Mouse (Mus musculus) thymus, postnatal 4 days (tissue): ENCODE results near the gene Rassf5.

Experiments used
- DNase-seq: peaks from one replicate; pipeline ENCODE4 v3.0.0; 2021

Gene Rassf5

DNA sequence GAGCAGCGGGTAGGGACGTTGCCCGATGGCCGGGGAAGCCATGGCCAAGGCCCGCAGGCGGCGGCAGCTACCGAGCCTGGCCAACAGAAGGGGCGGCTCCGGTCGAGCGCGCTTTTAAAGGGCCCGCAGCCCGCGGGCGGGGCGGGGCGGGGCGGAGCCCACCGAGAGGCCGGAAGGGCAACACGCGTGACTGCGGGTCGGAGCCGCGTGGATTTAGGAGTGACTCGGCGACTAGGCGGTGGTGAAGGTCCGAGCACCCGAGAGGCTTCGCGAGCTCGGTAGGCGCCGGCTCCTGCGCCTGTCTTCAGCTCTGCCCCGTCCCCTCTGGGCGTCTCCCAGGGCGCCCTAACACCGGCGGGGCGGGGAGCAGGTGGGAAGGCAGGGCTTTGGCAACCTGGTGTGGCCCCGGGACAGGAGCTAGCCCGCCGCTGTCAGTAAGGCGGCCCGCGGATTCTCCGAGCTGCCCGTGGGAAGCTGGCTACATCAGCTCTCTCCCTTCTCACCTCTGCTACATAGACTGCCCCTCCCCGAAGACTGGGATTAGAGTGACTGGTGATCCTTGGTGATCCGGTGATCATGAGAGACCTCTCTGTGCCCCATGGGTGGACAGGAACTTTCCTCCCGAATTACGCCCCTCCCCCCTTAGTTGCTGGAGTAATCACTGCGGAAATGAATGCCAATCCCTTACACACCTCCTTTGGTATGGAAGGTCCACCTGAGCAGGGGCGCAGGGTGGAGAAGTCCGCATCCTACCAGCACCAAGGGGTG, at the start of gene Rassf5:
Gene Rassf5, minus strand, starts transcription at position 170 of the 768 bp plus-strand sequence.
- DNase-seq, result peak; percentile 66

- DNase-seq, result no peak
Measured at GRCm38 (mm10) chr1:131293922-131294250, 48.8 kb upstream of the Rassf5 start.

GRCm38 (mm10) chr1:131293221-131293921, 48.3 kb upstream of the Rassf5 start:
- DNase-seq, result no peak

DNA sequence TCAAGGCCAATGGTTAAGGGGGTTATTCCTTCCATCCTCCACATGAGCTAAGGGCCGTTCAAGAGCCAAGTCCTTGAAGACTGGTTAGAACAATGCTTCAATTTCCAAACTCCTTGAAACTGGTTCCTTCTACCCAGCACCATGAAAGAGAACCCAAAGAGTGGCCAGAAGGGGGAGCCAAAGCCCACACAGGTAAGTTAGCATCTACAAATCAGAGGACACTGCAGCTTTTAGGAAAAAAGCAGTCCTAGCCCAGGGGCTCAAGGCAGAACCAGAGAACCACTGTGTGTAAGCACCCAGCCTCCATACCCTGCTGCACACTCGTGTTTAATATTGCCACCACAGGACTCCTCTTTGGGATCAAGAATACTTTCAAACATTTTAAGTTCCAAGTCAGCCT, 45.6 kb upstream of the Rassf5 start:
- peak; percentile 87 for DNase-seq

DNA sequence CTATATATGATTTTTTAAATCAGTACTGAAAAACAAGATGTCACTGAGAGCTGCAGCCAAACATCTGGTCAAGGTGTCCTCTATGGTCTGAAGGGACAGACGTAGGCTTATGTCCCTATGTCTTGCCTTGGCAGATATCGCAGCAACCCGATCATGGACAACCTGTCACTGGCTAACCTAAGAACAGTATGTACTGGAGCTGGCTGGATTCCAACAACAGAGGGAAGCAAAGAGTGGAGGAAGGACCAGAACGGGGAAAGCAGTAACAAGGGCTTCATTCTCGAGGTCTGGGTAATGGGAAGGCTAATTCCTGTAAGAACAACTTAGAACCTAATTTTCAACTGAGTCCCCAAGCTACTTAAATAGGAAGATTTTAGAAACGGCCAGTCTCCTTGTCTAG, 43.9 kb upstream of the Rassf5 start:
- no peak for DNase-seq

DNA sequence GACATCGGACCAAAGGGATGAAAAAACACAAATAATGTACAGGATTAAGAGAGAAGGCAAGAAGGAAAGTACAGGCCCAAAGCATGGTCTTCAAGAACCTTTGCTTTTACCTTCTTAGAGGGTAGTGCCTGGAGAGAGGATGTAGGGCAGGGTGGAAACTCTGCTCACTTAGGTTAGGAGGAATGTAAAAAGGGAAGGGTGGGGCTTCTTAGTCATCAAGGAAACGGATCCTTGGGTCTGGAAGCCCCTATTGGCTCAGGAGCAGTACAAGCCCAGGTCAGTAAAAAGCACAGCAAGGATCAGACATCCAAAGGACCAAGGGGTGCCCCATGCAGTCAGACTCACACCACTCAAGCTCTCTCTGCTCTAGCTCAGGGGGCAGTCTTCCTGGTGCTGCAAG, 42.2 kb upstream of the Rassf5 start:
- no peak for DNase-seq

DNA sequence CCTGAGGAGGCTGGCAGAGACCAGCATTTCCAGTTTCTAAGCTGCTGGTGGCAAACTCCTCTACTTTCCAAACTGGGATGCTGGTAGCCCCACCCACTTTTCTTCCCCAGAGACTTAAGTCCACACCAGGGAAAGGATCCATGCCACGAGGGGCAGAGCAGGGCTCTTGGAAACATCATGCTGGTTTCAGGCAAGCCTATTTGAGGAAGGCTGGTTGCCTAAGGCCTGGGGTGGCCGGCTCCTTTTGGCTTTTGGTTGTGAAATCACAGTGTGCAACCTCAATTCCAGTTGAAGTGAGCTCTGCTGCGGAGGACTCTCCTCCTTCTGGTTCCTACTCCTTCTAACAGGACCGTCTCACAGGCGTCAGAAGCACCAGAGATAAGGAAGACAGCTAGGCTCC, 41.7 kb upstream of the Rassf5 start:
- DNase-seq, result no peak

- no peak for DNase-seq
Measured at GRCm38 (mm10) chr1:131284616-131285015, 39.6 kb upstream of the Rassf5 start.

GRCm38 (mm10) chr1:131284167-131284566, 39.1 kb upstream of the Rassf5 start:
- DNase-seq, result no peak

- no peak for DNase-seq
Measured at GRCm38 (mm10) chr1:131281731-131282130, 36.7 kb upstream of the Rassf5 start.

- peak; percentile 65 for DNase-seq
Measured at GRCm38 (mm10) chr1:131280280-131280679, 35.2 kb upstream of the Rassf5 start.

DNA sequence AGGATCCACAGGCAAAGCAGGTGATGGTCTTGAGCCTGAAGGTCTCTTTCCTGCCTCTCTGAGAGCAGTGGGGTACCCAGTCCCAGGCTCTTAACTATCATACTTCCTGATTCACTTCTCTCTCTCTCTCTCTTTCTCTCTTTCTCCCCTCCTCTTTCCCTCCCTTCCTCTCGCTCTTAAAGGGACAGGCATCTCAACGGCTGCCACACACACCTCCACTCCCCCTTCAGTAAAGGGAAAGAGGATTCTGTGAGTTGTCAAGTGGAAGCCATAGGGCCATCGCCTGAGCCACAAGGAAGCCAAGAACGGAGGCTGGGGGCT, 34.4 kb upstream of the Rassf5 start, which contains the start of gene Ikbke:
Gene Ikbke, minus strand, starts transcription at position 151 of the 321 bp plus-strand sequence.
- no peak for DNase-seq

DNA sequence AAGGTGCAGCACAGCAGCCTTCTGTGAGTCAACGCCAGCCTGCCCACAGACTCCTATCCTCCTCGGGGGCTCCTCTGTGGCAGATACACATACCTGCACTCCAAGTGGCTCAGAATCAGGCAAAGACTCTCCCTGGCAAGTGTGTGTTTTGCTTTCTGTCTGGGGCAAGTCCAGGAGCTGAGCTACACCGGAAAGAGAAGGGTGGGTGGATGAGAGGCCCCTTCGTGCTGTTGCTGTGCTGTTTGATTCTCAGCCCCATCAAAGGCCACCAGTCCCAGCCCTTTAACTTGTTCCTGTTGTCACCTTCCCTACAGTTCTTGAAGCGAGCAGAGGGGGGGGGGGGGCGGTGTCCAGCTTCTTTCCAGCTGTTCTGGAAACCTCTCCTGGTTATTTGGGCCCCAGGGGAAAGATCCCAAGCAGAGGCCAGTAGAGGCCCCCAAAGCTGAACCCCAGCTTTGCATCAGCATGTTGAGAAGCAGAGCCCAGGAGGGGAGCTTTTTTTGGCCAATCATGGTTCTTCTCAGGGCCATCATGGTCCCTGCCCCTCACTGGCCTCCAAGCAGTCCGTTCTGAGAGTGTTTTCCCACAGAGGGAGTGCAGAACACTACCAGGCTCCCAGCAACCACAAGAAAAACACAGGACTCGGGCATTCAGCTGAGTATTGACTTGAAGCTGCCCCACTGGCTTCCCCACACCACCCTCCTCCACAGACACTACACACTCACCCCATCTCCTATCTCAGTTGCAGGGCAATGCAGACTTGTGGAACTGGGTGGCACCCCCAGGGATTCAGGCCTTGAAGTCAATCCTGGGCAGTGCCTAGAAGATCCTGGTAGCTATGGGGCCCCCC, 33.8 kb upstream of the Rassf5 start:
- DNase-seq, result peak; percentile 64

GRCm38 (mm10) chr1:131276831-131277230, 31.8 kb upstream of the Rassf5 start:
- DNase-seq, result no peak

DNA sequence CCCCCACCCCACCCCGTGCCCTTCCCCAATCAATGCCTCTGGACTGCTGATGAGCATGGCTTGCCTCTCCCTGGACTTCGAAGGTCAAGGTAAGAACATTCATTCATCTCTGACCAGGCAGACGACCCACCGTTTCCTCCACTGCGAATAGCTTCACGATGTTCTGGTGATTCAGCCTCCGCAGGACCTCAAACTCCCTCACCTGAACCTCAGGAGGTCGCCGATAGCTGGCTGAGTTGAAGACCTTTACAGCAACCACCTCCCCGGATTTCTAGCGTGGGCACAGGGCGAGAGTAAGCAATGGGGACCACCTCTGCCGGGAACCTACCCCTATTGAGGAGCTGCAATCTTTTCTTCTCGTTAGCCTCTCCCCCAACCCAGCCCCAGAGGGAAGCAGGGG, 30.5 kb upstream of the Rassf5 start:
- DNase-seq, result no peak

- DNase-seq, result peak; percentile 62
Measured at GRCm38 (mm10) chr1:131274725-131275539, 29.9 kb upstream of the Rassf5 start.

DNA sequence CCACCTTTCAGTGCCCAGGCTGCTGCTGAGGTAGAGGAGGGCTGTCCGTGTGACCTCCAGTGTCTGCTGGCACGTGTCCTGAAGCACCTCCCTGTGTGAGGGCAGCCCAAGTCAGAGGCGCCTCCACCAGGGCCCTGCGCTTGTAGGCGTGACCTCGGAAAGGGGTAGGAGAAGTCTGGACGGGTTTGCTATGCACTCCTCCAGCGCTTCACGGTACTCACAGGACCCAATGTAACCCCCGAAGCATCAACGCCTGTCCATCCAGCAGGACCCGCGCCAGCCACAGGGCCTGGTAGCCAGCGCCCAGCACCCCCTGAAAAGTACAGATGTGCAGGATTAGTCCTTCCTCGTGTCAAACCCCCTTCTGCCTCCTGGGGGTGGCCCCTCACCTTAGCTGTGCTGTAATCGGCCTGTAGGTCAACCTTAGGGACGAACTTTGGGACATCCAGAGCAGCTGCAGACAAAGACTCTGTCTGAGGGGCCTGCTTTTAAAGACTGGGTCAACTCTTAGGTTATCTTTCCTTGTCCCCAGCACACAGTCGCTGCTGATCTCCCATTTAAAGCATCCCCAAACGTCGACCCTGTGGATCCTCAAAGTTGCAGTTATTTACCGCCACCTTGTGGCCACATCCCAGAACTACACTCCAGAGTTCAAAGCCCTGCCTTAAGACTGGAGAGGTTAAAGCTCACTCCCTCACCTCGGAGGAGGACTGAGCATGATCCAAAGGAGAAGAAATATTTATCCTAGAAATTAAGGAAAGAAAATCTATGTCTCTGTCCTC, 24.9 kb upstream of the Rassf5 start:
- DNase-seq, result peak; percentile 86

DNA sequence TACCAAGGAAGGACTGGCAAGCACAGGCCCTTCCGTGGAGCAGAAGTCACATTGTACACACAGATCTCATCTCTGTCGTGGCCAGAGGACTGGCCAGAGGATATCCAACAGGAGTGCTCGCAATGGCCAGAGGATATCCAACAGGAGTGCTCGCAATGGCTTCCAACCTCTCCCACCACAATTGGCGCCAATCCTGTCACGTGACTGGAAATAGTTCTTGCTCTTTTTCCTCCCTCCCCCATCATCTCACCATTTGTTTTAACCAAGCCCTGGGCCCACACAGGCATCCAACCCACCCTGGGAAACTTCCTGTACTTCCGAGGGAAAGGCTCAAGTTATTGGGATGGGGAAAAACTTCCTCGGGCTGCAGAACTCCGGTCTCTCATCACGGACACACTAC, 23.7 kb upstream of the Rassf5 start:
- no peak for DNase-seq

DNA sequence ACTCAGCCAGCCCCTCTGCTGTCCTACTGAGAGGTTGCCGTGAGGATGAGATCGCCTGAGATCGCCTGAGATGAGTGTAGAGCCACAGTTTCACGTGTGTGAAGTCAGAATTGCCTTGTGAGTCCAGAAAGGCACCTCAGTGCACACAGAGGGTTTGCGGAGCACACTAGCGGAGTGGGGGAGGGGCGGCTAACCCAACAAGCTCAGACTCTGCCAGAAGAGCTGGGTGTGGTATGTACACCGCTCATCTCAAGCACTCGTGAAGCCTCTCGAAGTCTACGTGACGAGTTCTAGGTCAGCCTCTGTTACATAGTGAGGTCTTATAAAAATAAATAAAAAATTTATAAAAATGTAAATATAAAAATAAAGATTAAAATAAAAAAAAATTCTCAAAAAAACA, 18.8 kb upstream of the Rassf5 start:
- no peak for DNase-seq

- peak; percentile 87 for DNase-seq
Measured at GRCm38 (mm10) chr1:131260309-131260656, 15.2 kb upstream of the Rassf5 start.

DNA sequence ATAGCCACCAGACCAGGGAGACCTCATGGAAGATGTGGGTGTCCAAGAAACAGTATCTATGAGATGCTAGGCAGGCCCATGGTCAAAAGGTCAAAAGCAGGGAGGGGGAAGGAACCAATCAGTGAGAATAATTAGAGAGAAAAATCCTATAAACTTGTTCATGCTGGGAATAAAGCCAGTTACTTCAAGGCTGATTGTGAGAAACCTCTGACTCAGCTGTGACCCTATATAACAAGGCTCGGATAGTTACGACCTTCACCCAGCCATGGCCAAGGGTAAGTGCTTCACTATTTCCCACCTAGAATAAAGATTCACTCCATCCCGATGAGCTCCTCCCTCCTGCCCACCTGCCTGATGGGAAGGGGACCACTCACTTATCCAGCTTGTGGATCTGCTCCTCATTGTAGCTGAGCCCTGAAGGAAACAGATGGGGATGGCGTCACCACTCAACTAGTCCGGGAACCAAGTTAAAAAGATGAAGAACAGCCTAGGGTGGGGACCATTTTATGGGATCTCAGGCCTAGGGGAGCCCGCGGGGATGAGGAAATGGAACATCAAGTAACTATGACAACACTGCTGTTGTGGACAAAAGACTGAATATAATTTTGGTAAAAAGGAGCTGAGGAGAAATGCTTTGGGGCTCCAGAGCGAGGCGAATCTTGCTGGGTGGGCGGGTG, 14.7 kb upstream of the Rassf5 start:
- DNase-seq, result no peak

DNA sequence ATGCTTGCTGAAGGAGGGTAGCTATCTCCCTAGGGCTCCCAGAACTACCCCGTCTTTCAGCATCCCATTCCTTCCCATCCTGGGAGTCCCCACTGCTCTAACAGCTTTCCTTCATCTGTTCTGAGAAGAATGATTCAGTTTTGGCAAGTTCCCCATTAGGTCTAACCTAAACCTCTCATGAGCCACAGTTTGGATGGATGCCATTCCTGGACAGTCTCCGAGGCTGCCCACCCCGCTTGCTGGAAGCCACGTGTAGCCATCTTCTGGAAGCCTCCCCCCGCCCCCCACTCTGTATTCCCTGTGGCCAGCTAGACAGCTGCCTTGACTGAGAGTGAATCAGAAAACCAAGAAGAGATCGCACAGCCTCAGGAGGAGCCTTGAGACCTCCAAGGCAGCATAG, 12.2 kb upstream of the Rassf5 start:
- DNase-seq, result no peak
